Mouse (Mus musculus): ENCODE measurements around the gene Scfd2. TPM values are rescaled to one million over a fixed set of nuclear protein-coding genes. Genes with fewer than 3 reads are reported as not detected.

Gene Scfd2
- polyA plus RNA-seq, 1 experiment = 9.6 TPM

GRCm38 (mm10) chr5:74313542-74313941 is 218.0 kb downstream of the Scfd2 start:
- WGBS = 86% methylated on average over 7 of the region's 7 CpGs
- TF ChIP-seq POLR2A (IDR thresholded peaks at IDR 0.05; ENCODE audit: low read depth, low read length) = no peak
- TF ChIP-seq CTCF (IDR thresholded peaks at IDR 0.05; ENCODE audit: extremely low read depth, insufficient read length, insufficient replicate concordance, low read depth, low read length) = no peak
- no peak overlapping the region for H3K4me3 ChIP-seq (ENCODE audit: low read depth, low read length)

GRCm38 (mm10) chr5:74311865-74312264 is 219.7 kb downstream of the Scfd2 start:
- Histone ChIP-seq H3K27ac (ENCODE audit: insufficient read depth, low read depth, low read length) (no peak overlapping the region), H3K36me3 (ENCODE audit: control insufficient read depth, insufficient read depth, low read length) (no peaks in the 10 kb centered on the region), H3K27me3 (ENCODE audit: control insufficient read depth, insufficient read depth, low read length) (no peaks in the 10 kb centered on the region), H3K4me1 (ENCODE audit: control insufficient read depth, insufficient read depth, insufficient read length, low read length) (no peaks in the 10 kb centered on the region), H3K4me3 (ENCODE audit: low read depth, low read length) (no peak overlapping the region)
- TF ChIP-seq CTCF (IDR thresholded peaks at IDR 0.05; ENCODE audit: extremely low read depth, insufficient read length, insufficient replicate concordance, low read depth, low read length) (no peak), POLR2A (IDR thresholded peaks at IDR 0.05; ENCODE audit: low read depth, low read length) (no peak)
- WGBS = 68% methylated on average over 6 of the region's 6 CpGs

More at GRCm38 (mm10) chr5:74313542-74313941, 218.0 kb downstream of the Scfd2 start:
- no peak overlapping the region for H3K27ac ChIP-seq (ENCODE audit: insufficient read depth, low read depth, low read length)
- H3K27me3 ChIP-seq (ENCODE audit: control insufficient read depth, insufficient read depth, low read length) = no peaks in the 10 kb centered on the region
- H3K4me1 ChIP-seq (ENCODE audit: control insufficient read depth, insufficient read depth, insufficient read length, low read length) = no peaks in the 10 kb centered on the region
- H3K36me3 ChIP-seq (ENCODE audit: control insufficient read depth, insufficient read depth, low read length) = no peaks in the 10 kb centered on the region

- no peaks in the 10 kb centered on the region for H3K4me1 ChIP-seq (ENCODE audit: control insufficient read depth, insufficient read depth, insufficient read length, low read length)
- no peak overlapping the region for H3K27ac ChIP-seq (ENCODE audit: insufficient read depth, low read depth, low read length)
- no peaks in the 10 kb centered on the region for H3K36me3 ChIP-seq (ENCODE audit: control insufficient read depth, insufficient read depth, low read length)
- no peak overlapping the region for H3K4me3 ChIP-seq (ENCODE audit: low read depth, low read length)
- TF ChIP-seq CTCF (IDR thresholded peaks at IDR 0.05; ENCODE audit: extremely low read depth, insufficient read length, insufficient replicate concordance, low read depth, low read length) (no peak; the same call in 1 of the 2 replicates), POLR2A (IDR thresholded peaks at IDR 0.05; ENCODE audit: low read depth, low read length) (no peak)
- 53% methylated on average over 6 of the region's 6 CpGs for WGBS
- H3K27me3 ChIP-seq (ENCODE audit: control insufficient read depth, insufficient read depth, low read length) = no peaks in the 10 kb centered on the region
Observed at GRCm38 (mm10) chr5:74311200-74311825, 220.2 kb downstream of the Scfd2 start.

GRCm38 (mm10) chr5:74310101-74310500 is 221.5 kb downstream of the Scfd2 start:
- H3K36me3 ChIP-seq (ENCODE audit: control insufficient read depth, insufficient read depth, low read length) = no peaks in the 10 kb centered on the region
- no peak overlapping the region for H3K4me3 ChIP-seq (ENCODE audit: low read depth, low read length)
- TF ChIP-seq POLR2A (IDR thresholded peaks at IDR 0.05; ENCODE audit: low read depth, low read length) (no peak), CTCF (IDR thresholded peaks at IDR 0.05; ENCODE audit: extremely low read depth, insufficient read length, insufficient replicate concordance, low read depth, low read length) (no peak)
- no peak overlapping the region for H3K27ac ChIP-seq (ENCODE audit: insufficient read depth, low read depth, low read length)
- H3K4me1 ChIP-seq (ENCODE audit: control insufficient read depth, insufficient read depth, insufficient read length, low read length) = no peaks in the 10 kb centered on the region
- WGBS = 73% methylated on average over 5 of the region's 5 CpGs
- no peaks in the 10 kb centered on the region for H3K27me3 ChIP-seq (ENCODE audit: control insufficient read depth, insufficient read depth, low read length)

GRCm38 (mm10) chr5:74307242-74307641 is 224.3 kb downstream of the Scfd2 start:
- TF ChIP-seq POLR2A (IDR thresholded peaks at IDR 0.05; ENCODE audit: low read depth, low read length) (no peak), CTCF (IDR thresholded peaks at IDR 0.05; ENCODE audit: extremely low read depth, insufficient read length, insufficient replicate concordance, low read depth, low read length) (no peak)
- Histone ChIP-seq H3K27ac (ENCODE audit: insufficient read depth, low read depth, low read length) (no peak overlapping the region), H3K4me1 (ENCODE audit: control insufficient read depth, insufficient read depth, insufficient read length, low read length) (peaks cover 2% of the 10 kb centered on the region; the same call in 1 of the 2 replicates), H3K4me3 (ENCODE audit: low read depth, low read length) (no peak overlapping the region), H3K27me3 (ENCODE audit: control insufficient read depth, insufficient read depth, low read length) (no peaks in the 10 kb centered on the region), H3K36me3 (ENCODE audit: control insufficient read depth, insufficient read depth, low read length) (no peaks in the 10 kb centered on the region)
- 83% methylated on average over 5 of the region's 5 CpGs for WGBS

- Histone ChIP-seq H3K4me3 (ENCODE audit: low read depth, low read length) (no peak overlapping the region), H3K36me3 (ENCODE audit: control insufficient read depth, insufficient read depth, low read length) (no peaks in the 10 kb centered on the region), H3K4me1 (ENCODE audit: control insufficient read depth, insufficient read depth, insufficient read length, low read length) (peaks cover 2% of the 10 kb centered on the region; the same call in 1 of the 2 replicates), H3K27ac (ENCODE audit: insufficient read depth, low read depth, low read length) (no peak overlapping the region), H3K27me3 (ENCODE audit: control insufficient read depth, insufficient read depth, low read length) (no peaks in the 10 kb centered on the region)
- WGBS = 76% methylated on average over 4 of the region's 4 CpGs
- TF ChIP-seq POLR2A (IDR thresholded peaks at IDR 0.05; ENCODE audit: low read depth, low read length) (no peak), CTCF (IDR thresholded peaks at IDR 0.05; ENCODE audit: extremely low read depth, insufficient read length, insufficient replicate concordance, low read depth, low read length) (no peak)
Observed at GRCm38 (mm10) chr5:74305533-74306189, 225.9 kb downstream of the Scfd2 start.

- no peak overlapping the region for H3K27ac ChIP-seq (ENCODE audit: insufficient read depth, low read depth, low read length)
Observed at GRCm38 (mm10) chr5:74304767-74305166, 226.8 kb downstream of the Scfd2 start.

More at GRCm38 (mm10) chr5:74304767-74305166, 226.8 kb downstream of the Scfd2 start:
- Histone ChIP-seq H3K4me1 (ENCODE audit: control insufficient read depth, insufficient read depth, insufficient read length, low read length) (peaks cover 2% of the 10 kb centered on the region; the same call in 1 of the 2 replicates), H3K27me3 (ENCODE audit: control insufficient read depth, insufficient read depth, low read length) (no peaks in the 10 kb centered on the region), H3K4me3 (ENCODE audit: low read depth, low read length) (no peak overlapping the region), H3K36me3 (ENCODE audit: control insufficient read depth, insufficient read depth, low read length) (no peaks in the 10 kb centered on the region)
- TF ChIP-seq POLR2A (IDR thresholded peaks at IDR 0.05; ENCODE audit: low read depth, low read length) (no peak), CTCF (IDR thresholded peaks at IDR 0.05; ENCODE audit: extremely low read depth, insufficient read length, insufficient replicate concordance, low read depth, low read length) (no peak)
- 46% methylated on average over 4 of the region's 4 CpGs for WGBS

Measured in small intestine, adult 2 months (tissue).